Mouse (Mus musculus) embryonic facial prominence, embryonic 11.5 days (tissue): Measurements from ENCODE around the gene E430018J23Rik. TPM values are rescaled to one million over a fixed set of nuclear protein-coding genes. Genes with fewer than 3 reads are reported as not detected.
"Not testable (repeated sequence)": the region's sequence is repeated elsewhere in the genome, so short reads cannot be mapped to it uniquely, and the experiment has no call there.

Experiments used
- ATAC-seq: fragments of 200-750 bp; cut with Nextera tagmentation; replicated peaks from 2 replicates; pipeline ENCODE4 v1.8.0; 2017; ENCODE audit warnings: low read depth; ENCODE audit not compliant: insufficient number of reproducible peaks, low FRiP score, low TSS enrichment
- DNase-seq: peaks from one replicate; pipeline ENCODE4 v3.0.0-alpha.2; 2015; ENCODE audit warnings: low spot score
- H3K27ac ChIP-seq: fragments of 300-500 bp; sonication (generic); replicated peaks from 2 replicates; pipeline ENCODE4 v1.5.1; 2014; ENCODE audit warnings: mild to moderate bottlenecking, low read depth, low read length, control low read depth
- H3K27me3 ChIP-seq: fragments of 300-500 bp; sonication (generic); 2 replicates; pipeline ENCODE4 v1.6.1; 2014; ENCODE audit warnings: mild to moderate bottlenecking, low read length, moderate library complexity, mixed read lengths; ENCODE audit not compliant: control insufficient read depth, insufficient read depth
- H3K36me3 ChIP-seq: fragments of 300-500 bp; sonication (generic); replicated peaks from 2 replicates; pipeline ENCODE4 v1.6.1; 2014; ENCODE audit warnings: low read depth, mild to moderate bottlenecking, low read length, moderate library complexity, mixed read lengths; ENCODE audit not compliant: control insufficient read depth, insufficient read depth
- H3K4me1 ChIP-seq: fragments of 300-500 bp; sonication (generic); 2 replicates; pipeline ENCODE4 v1.6.1; 2014; ENCODE audit warnings: low read length, mixed read lengths; ENCODE audit not compliant: control insufficient read depth, insufficient read depth
- H3K4me2 ChIP-seq: fragments of 300-500 bp; sonication (generic); 2 replicates; pipeline ENCODE4 v1.6.1; 2014; ENCODE audit warnings: low read depth, mild to moderate bottlenecking, control low read depth, low read length, moderate library complexity
- H3K4me3 ChIP-seq: fragments of 300-500 bp; sonication (generic); 2 replicates; pipeline ENCODE4 v1.5.1; 2014; ENCODE audit warnings: low read depth, low read length, control low read depth
- H3K9ac ChIP-seq: fragments of 300-500 bp; sonication (generic); replicated peaks from 2 replicates; pipeline ENCODE4 v1.6.1; 2014; ENCODE audit warnings: mild to moderate bottlenecking, control low read depth, low read length
- H3K9me3 ChIP-seq: fragments of 300-500 bp; sonication (generic); replicated peaks from 2 replicates; pipeline ENCODE4 v1.6.1; 2016; ENCODE audit warnings: mild to moderate bottlenecking, low read length, inconsistent platforms, mixed read lengths; ENCODE audit not compliant: control insufficient read depth
- WGBS: fragments of 180-500 bp; shearing (Covaris S2); extraction: QIAGEN DNeasy Blood & Tissue Kit; methylation state at CpG from one replicate; pipeline ENCODE4 v1.1.7; 2014; 5-methylcytosine and 5-hydroxymethylcytosine counted together
- polyA plus RNA-seq: library from polyadenylated mRNA; unstranded; fragments of >200 nt; fragmentation: Nextera tagmentation; extraction: Ambion mirVana; gene quantifications from 2 replicates; pipeline ENCODE4 v1.2.1, GENCODE M21; 2014

The E430018J23Rik gene
- polyA plus RNA-seq, 1 experiment from 2014 or later: 6.1 TPM

- ATAC-seq (peak; percentile 91), DNase-seq (peak; percentile 96)
- Histone ChIP-seq H3K4me1 (no peaks in the 10 kb centered on the region), H3K27ac (no peak within 1 kb of the TSS), H3K4me2 (peak within 1 kb of the TSS; percentile 92), H3K9me3 (no peaks in the 10 kb centered on the region), H3K27me3 (no peaks in the 10 kb centered on the region), H3K4me3 (peak within 1 kb of the TSS; percentile 80), H3K9ac (peak within 1 kb of the TSS; percentile 92), H3K36me3 (peaks cover 2% of the 10 kb centered on the region; the same call in 1 of the 2 replicates)
- WGBS: 1% methylated on average over 48 of the region's 48 CpGs
These were observed 28.2 kb upstream of the E430018J23Rik start, which contains the start of gene Zfp688 for GRCm38 (mm10) chr7:127421388-127422191. Gene Zfp688, minus strand, starts transcription at chr7:127422068.

- no peak for ATAC-seq
- 74% methylated on average over 2 of the region's 2 CpGs for whole genome bisulfite sequencing
- no peak overlapping the region for H3K27ac ChIP-seq
- no peak overlapping the region for H3K9ac ChIP-seq
- no peak for DNase-seq
- no peaks in the 10 kb centered on the region for H3K36me3 ChIP-seq
- no peak overlapping the region for H3K4me2 ChIP-seq
- no peaks in the 10 kb centered on the region for H3K4me1 ChIP-seq
- H3K9me3 ChIP-seq: no peaks in the 10 kb centered on the region
- H3K4me3 ChIP-seq: no peak overlapping the region
- no peaks in the 10 kb centered on the region for H3K27me3 ChIP-seq
These were observed 18.0 kb upstream of the E430018J23Rik start for GRCm38 (mm10) chr7:127411418-127411817.

GRCm38 (mm10) chr7:127406002-127406987 is 12.9 kb upstream of the E430018J23Rik start, which contains the start of gene Zfp764:
Gene Zfp764, minus strand, starts transcription at chr7:127406822.
- WGBS: 7% methylated on average over 36 of the region's 40 CpGs
- not testable (repeated sequence) for H3K4me1 ChIP-seq, H3K36me3 ChIP-seq, H3K27ac ChIP-seq, H3K27me3 ChIP-seq, H3K9me3 ChIP-seq
- peak within 1 kb of the TSS; percentile 75 for H3K9ac ChIP-seq
- DNase-seq (peak; percentile 92), ATAC-seq (peak; percentile 81)
- H3K4me2 ChIP-seq: peak within 1 kb of the TSS; percentile 82
- H3K4me3 ChIP-seq: peak within 1 kb of the TSS; percentile 42

GRCm38 (mm10) chr7:127404101-127404500 is 10.7 kb upstream of the E430018J23Rik start:
- H3K27me3 ChIP-seq, H3K9me3 ChIP-seq, H3K36me3 ChIP-seq, H3K27ac ChIP-seq, H3K4me3 ChIP-seq, DNase-seq, H3K9ac ChIP-seq, H3K4me1 ChIP-seq, ATAC-seq, H3K4me2 ChIP-seq: not testable (repeated sequence)
- 93% methylated on average over 6 of the region's 6 CpGs for WGBS

GRCm38 (mm10) chr7:127402980-127403379 is 9.6 kb upstream of the E430018J23Rik start:
- DNase-seq (no peak), ATAC-seq (no peak)
- H3K4me3 ChIP-seq: no peak overlapping the region
- no peaks in the 10 kb centered on the region for H3K27me3 ChIP-seq
- no peak overlapping the region for H3K27ac ChIP-seq
- H3K36me3 ChIP-seq: no peaks in the 10 kb centered on the region
- no peak overlapping the region for H3K4me2 ChIP-seq
- no peaks in the 10 kb centered on the region for H3K4me1 ChIP-seq
- 49% methylated on average over 2 of the region's 2 CpGs for WGBS
- no peaks in the 10 kb centered on the region for H3K9me3 ChIP-seq
- no peak overlapping the region for H3K9ac ChIP-seq

- H3K4me3 ChIP-seq: no peak overlapping the region
- no peak overlapping the region for H3K9ac ChIP-seq
- H3K27me3 ChIP-seq: no peaks in the 10 kb centered on the region
- DNase-seq (no peak), ATAC-seq (no peak)
- 59% methylated on average over 3 of the region's 3 CpGs for WGBS
- no peaks in the 10 kb centered on the region for H3K36me3 ChIP-seq
- H3K4me2 ChIP-seq: no peak overlapping the region
- H3K27ac ChIP-seq: no peak overlapping the region
- H3K9me3 ChIP-seq: no peaks in the 10 kb centered on the region
- H3K4me1 ChIP-seq: no peaks in the 10 kb centered on the region
These were observed 6.9 kb upstream of the E430018J23Rik start for GRCm38 (mm10) chr7:127400355-127400754.

- ATAC-seq (no peak), DNase-seq (no peak)
- Histone ChIP-seq H3K9me3 (no peaks in the 10 kb centered on the region), H3K27me3 (no peaks in the 10 kb centered on the region), H3K9ac (peak overlapping the region; percentile 37), H3K4me1 (no peaks in the 10 kb centered on the region), H3K36me3 (no peaks in the 10 kb centered on the region), H3K4me2 (peak overlapping the region; percentile 47), H3K4me3 (peak overlapping the region; percentile 67), H3K27ac (0 out of 2 replicates have a peak overlapping the region, but pooled peaks have one; percentile 16)
- 26% methylated on average over 7 of the region's 7 CpGs for WGBS
These were observed 510 bp upstream of the E430018J23Rik start for GRCm38 (mm10) chr7:127393944-127394333.
